Comparison of ENCODE assay signal across 8 mouse cellular contexts in genomic region chr7:82860626-82861025, GRCm38 (mm10).
"Had no signal": no experiment of that assay in that cellular context is flagged by ENCODE, and none has a peak within 500 bp of the region (broad histone marks: within the 10 kb centered on the region; RNA-seq: fewer than 3 reads in every experiment).

No protein-coding gene starts in this region.

- DNase-seq: lung, adult 2 months; lung, postnatal 36 days; midbrain, embryonic 14.5 days; right cerebral cortex, adult 18-20 months; right cerebral cortex, postnatal 25 days; thymus, postnatal 36 days had no signal

- ATAC-seq: intestine, embryonic 15.5 days; lung, postnatal 0 days had no signal
